Mouse (Mus musculus): ENCODE results near the gene Dnah11.

Dnah11 gene

DNA sequence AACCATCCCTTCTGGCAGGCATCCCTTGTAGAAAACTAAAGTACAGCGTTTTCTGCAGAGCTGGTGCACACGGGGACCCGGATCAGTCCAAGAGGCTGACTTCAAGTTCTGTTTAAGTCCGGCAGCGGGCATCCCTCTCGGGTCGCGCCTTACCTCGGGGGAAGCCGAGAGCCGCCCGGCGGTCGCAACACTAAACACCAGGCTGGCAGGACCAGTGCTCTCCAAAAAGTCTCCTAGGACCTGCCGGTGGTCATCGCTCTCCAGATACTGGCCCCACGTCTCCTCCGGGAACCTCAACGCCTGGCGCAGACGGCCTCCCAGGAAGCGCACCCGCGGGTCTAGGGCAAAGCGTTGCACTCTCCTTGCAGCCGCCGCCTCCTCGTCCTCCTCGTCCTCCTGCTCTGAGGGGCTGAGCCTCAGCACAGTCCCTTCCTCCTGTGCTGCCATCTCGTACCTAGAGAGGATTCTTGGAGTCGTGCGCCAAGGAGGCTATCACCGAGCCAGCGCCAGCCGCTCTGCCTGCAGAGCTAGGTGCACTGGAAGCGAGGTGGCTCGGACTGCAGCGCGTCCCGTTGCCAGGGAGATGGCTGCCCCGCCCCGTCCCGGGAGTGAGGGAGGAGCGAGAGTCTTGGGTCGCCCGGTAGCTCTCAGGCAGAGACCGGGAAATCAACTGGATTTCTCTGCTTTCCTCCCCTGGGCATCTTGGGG lies at the start of gene Dnah11:
Gene Dnah11, minus strand, starts transcription at position 658 of the 708 bp plus-strand sequence.
- peak; percentile 5 to 43 for DNase-seq (ENCODE audit: low spot score in 2 of 2)

DNA sequence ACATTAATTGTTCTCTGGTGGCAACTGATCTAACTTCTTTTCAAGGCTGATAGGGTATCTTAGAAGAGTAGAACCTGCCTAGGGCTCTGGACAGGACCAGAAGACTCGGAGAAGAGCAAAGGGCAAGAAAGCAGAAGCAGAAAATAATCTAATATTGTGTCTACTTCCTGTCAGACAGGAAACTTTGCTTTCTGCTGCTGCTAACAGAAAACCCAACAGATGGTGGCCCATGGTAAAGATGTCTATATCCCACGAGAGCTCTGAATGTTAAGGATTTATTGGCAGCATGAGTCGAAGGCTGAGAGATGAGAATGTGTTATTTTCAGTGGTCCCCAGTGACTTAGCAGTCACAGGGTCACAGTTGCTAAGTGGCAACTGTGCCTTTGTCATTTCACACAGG lies 22.3 kb upstream of the Dnah11 start:
- DNase-seq (ENCODE audit: low spot score in 2 of 2), result no peak

DNA sequence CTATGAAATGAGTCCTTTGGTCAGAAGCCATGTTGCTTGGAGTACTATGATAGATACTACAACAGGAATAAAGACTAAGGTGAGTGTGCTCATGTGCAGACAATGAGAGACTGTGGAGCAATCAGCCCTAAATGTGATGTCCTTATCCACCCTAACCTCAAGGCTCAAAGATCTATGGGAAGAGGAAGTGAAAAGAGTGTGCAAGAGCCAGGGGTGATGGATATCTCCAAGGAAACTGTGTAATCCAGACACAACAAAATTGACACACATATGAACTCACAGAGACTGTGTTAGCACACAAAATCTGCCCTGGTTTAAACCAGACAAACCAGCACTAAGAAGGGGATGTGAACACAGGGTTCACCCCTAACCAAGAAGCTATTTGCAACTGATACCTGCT lies 21.2 kb upstream of the Dnah11 start:
- no peak for DNase-seq (ENCODE audit: low spot score in 2 of 2)

DNA sequence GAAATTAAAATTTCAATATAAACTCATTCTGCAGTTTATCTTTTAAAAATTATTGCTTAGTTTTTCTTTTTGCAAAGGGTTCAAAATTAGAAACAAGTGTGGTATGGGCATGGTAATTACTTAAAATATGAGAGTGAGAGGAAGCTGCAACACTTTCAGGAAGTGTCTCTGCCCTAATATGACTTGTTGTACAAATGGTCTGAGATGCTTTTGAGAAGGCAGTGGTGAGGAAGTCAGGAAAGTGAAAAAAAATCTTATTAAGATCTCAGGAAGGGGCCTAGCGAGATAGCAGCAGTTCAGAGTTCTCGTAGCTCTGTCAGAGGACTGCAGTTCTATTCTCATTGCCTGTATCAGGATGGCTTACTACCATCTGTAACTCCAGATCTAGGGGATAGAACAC lies 13.3 kb upstream of the Dnah11 start:
- DNase-seq (ENCODE audit: low spot score in 2 of 2), result no peak

DNA sequence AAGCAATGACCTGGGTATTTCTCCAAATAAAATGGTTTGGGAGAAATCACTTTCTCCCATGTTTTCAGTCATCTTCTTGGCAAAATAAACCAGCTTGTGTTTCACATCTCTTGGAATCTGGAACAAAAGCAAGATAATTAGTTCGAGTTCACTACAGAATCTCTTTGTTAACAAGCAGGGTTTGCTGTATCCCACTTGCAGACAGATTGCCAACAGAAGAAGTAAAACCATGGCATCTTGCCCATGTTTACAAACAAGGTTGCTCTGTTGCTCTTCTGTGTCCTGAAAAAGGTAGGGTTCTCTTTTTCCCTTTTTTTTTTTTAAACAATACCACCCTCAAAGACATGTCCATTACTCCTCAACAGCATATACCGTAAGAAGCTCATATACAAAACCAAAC lies 2.3 kb downstream of the Dnah11 start:
- DNase-seq (ENCODE audit: low spot score in 2 of 2), result no peak

DNA sequence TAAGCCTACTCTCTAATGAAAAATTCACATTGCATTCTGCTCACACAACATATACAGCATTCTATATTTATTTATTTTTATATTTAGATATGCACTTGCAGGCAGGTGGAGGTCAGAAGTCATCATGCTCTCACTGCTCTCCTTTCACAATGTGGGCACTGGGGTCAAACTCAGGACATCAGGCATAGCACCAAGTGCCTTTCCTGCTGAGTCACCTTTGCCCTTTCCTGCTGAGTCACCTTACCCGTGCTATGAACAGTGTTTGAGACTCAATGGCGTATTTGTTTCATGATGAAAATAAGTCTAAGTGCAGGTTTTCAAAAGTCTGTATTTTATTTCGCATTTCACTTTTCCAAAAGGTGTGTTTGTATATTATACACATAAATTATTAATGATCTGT lies 9.3 kb downstream of the Dnah11 start:
- no peak for DNase-seq (ENCODE audit: low spot score in 2 of 2)

DNA sequence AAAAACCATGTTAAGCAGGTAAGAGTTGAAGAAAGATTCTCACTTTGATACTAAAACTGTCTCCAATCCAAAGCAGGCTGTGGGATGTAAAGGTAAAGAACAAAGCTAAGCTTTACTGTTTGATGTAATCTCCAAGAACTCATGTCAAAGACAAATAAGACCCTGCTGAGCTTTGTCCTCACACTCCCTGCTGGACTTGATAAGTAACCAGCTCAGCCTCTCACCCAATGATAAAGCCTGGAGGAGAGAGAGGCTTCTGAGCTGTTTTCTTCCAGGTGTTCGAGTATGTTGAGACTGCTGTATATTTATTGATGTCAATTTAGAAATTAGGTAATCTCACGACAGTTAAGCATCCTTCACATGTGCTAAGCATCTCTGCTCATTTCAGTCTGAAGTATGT lies 11.2 kb downstream of the Dnah11 start:
- no peak for DNase-seq (ENCODE audit: low spot score in 2 of 2)

DNA sequence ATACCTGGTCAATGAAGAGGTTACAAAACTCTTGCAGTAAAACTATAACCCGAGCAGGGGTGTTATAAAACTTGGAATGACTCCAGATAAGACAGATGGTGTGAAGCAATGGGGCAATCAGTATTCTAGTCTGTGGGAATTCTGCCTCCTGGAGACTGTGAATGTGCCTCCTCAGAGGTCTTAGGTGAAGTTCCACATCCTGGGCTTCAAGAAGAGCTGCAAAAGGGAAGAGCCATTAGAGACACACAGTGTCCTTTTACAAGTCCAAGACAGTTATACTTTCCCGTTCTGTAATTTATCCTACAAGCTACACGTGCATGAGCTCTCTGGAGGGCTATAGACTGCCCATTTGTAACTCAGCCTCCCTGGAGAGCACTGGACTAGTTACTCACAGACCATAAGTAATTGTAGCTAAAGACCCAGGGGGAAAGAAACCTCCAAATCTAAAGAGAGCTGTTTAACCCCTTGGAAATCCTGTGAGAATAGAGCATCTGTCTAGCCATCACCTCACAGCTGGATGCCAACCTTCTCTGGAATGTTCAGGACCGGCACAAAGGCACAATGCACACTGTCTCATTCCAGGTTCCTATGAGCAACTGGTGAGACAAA lies 11.9 kb downstream of the Dnah11 start:
- DNase-seq (ENCODE audit: low spot score in 2 of 2), result no peak

DNA sequence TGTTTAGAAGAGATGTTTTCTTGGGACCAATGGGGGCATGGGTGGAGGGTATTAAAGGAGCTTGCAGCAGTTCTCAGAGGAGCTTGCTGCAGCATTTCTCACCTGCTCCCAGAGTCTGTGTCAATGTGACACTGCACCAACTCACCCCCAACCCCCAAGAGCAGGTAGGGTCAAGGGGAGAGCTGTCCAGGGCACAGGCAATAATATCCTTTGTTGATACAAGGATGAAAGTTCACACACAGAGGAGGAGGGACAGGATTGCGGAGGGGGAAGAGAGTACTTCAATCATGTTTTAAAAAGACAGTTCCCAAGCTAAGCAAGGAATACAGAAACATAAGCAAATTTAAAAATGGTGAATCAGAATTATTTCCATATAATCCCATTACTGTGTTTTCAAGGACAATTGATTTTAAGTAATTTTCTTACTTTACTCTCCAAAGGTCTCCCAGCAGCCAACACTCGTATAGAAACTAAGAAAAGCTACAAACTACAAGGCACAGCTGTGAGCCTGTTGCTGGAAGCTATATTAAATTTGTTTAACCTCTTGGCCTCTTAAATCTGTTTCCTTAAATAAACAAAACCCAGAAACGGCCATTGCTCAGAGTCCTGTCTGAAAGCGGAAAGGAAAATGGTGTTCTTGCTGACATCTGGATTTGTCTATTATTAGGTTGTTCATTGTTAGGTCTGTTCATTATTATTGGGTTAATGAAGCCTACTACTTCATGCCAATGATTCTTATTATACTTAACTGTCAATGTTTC lies 12.5 kb downstream of the Dnah11 start:
- no peak for DNase-seq (ENCODE audit: low spot score in 2 of 2)

DNA sequence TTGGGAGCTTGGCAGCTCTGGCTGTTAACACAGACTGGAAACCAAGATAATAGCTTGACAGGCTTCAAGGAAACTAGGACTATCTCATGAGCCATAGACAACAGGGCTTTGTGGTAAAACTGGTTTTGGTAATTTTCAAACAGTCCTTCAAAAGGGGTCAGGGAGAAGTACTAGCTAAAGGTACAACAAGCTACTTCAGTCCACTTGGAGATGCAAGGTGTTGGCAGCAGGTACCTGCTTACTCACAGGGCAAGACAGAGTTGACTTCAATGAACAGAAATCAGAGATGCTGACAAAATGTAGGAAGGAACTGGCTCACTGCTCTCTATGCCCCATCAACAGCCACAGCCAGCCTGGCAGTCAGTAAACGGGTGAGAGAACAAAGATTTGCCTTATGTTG lies 14.1 kb downstream of the Dnah11 start:
- DNase-seq (ENCODE audit: low spot score in 2 of 2), result no peak

DNA sequence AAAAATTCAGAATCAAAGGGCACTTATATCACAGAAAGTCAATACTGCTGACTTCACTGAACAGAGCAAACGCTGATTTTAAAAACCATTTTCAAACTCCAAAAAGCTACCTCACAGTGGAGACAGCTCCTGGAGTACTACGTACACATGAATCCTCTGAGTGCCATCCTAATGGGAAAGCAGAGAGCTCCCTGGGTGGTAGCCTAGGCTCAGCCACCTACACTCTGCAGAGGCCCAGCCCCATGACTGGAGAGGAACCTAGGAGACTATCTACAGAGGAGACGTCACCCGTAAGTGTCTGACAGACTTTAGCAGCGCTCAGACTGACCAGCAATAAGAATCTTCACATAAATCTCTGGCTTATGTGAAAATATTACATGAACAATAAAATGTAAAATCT lies 21.1 kb downstream of the Dnah11 start:
- no peak for DNase-seq (ENCODE audit: low spot score in 2 of 2)

DNA sequence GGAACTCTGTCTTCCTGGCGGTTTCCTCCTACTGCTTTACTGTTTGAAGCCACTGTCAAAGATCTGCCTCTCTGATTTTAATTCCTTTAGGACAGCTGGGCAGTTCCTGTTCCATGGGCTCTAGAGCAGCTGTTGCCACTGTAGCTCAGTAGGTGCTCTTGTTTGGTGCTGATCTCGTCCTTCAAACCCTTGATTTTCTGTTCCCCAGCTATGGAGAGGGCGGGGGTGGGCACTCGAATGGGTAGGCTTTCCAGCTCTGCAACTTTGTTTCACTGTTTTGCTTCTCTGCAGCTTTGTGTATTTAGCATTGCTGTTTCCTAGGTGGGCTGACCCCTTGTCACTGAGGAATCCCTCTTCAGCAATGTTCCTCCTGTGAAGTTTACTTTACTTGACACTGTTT lies 34.1 kb downstream of the Dnah11 start:
- DNase-seq (ENCODE audit: low spot score in 2 of 2), result no peak

DNA sequence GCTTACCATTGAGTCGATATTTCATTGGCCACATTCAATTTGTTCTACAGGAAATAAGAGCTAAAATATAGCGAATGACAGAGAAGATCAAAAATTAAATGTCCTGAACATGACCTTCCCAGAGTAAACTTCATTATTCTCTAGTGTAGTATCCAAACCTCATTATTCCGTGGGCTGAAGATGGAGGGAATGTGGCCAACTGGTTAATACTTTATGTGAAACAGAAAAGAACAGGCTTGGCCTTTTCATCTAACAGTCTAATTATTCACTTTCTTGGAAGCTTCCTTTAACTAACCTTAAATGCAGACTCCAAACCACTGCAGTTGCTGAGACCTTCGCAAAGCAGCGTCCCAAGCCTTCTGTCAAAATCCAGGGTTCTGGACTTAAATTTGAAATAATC lies 41.9 kb downstream of the Dnah11 start:
- no peak for DNase-seq (ENCODE audit: low spot score in 2 of 2)

DNA sequence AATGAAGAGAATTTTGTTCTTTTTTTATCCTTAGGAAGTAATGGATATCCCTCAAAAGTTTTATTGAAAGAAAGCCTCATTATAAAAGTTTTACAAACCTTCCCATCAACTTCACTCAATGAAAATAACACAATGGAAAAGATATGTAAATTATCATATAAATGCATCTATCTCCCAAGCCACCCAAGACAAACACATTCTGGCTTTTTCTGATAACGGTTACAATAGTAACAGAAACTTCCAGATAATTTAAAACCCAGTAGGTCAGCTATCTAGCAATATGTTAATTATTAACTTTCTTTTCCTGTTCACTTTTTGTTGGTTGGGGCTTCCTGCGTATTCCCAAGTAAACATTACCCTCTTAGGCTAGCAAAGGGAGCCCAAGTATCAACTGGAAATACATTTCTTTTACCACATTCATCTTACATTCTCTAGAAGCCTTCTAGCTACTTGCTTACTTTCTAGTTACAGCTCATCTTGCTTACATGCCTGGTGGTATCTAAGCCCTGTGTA lies 51.3 kb downstream of the Dnah11 start:
- DNase-seq (ENCODE audit: low spot score in 2 of 2), result no peak

DNA sequence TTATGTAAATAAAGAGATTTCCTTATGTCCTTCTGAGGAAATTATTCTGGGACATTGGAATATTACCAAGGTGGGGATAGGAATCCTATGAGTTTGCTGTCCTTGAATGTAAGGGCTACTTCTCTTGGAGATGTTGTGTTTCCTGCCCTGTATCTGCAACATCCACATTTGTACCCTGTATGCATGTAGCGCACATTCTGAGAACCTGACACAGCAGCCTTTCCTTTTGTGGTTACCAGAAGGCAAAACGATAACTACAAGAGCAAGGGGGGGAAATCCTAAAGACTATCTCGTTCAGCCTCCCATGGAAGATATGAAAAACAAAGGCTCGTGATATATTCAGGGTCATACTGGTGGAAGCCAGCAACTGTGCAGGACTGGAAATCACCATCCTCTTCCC lies 70.7 kb downstream of the Dnah11 start:
- no peak for DNase-seq (ENCODE audit: low spot score in 2 of 2)

DNA sequence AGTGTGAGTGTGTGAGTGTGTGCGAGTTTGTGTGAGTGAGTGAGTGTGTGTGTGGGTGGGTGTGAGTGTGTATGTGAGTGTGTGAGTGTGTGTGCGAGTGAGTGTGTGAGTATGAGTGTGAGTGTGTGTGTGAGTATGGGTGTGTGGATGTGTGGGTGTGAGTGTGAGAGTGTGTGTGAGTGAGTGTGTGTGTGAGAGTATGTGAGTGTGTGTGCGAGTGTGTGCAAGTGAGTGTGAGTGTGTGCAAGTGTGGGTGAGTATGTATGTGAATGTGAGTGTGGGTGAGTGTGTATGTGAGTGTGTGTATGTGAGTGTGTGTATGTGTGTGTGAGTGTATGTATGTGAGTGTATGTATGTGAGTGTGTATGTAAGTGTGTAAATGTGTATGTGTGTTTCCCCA lies 79.2 kb downstream of the Dnah11 start:
- no peak for DNase-seq (ENCODE audit: low spot score in 2 of 2)

DNA sequence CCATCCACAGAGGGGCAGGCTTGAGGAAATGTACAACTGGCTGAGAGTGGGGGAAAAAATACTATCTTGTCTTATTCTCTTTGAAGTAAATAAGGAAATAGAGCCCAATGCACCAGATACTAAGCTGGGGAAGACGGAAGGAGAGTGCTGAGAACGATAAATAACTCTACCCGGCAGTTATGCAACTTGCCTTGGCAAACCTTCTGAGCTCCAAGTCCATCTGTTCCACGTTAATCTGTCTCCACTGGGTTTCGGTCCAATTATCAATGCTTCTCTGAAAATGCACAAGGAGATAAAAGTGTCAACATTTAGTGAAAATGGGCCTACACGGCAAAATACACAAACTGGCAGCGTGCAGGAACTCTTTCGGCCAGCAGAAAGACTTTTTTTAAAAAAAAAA lies 86.2 kb downstream of the Dnah11 start:
- no peak for DNase-seq (ENCODE audit: low spot score in 2 of 2)

DNA sequence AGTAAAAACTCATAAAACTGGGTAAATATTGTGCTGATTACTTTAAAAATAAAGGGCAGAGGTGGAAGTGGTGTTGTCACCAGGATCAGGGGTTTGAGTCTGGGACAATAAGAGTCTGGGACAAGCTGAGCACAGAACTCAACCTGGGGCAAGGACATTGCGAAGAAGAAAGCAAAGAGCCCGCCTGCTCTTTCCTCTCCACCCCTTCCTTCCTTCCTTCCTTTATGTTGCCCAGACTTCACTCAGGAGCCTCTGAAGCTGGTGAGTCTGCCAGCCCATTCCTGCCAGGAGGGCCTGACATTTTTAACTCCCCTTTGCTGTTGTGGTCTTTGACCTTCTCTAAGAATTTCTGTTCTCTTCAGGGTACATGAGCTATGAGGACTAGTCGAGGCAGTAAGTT lies 86.9 kb downstream of the Dnah11 start:
- DNase-seq (ENCODE audit: low spot score in 2 of 2), result no peak

DNA sequence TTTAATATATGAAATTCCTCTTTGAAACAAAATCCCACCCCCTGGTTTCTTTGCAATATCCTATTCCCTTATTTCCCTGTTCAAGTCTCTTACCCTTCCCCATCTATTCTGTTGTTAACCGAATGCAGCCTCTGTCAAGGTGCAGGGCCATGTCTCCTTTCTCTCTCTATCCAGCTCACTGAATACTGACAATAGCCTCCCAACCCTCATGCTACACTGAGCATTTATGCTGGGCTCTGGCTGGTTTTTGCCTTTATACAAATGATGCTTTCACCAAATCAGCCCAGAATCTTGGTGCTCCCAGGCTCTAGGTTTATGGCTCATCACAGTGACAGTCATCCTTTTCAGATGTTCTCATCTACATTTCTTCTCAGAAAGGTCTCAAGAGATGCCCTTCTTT lies 91.1 kb downstream of the Dnah11 start:
- DNase-seq (ENCODE audit: low spot score in 2 of 2), result no peak

DNA sequence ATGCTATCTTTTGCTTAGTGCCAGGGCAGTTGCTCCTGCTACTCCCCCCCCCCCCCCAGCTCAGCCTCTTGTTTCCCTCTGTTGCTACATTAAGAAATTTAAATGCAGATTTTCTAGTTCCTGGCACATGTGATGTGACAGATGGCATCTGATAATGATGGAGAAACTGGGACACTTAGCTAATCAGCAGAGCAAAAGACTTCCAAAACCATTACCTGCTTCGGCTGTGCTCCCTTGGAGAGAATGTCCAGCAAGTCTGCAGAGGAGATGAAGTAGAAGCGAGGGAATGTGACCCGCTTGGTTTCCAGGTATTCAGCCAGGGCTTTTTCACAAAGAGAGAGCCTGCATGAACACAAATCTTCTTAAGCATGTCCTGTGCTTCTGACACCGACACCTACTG lies 94.3 kb downstream of the Dnah11 start:
- DNase-seq (ENCODE audit: low spot score in 2 of 2), result no peak

DNA sequence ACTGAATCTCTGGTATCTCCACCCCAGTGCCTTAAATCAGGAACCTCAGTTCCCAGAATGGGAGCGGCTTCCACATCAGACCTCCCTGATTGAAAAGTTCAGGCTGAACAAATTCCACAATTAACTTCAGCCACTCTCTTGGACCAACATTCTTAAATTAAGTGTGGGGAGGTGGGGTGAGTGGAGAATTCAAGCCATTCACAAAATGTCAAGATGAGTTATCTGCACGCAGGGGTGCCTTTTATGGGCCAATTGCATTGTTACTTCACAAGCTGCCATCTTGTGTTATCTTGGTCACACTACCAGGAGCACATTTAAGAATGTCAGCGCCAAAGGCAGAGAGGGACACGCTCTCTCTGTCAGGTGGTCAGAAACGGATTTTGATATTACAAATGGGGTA lies 99.1 kb downstream of the Dnah11 start:
- no peak for DNase-seq (ENCODE audit: low spot score in 2 of 2)

DNA sequence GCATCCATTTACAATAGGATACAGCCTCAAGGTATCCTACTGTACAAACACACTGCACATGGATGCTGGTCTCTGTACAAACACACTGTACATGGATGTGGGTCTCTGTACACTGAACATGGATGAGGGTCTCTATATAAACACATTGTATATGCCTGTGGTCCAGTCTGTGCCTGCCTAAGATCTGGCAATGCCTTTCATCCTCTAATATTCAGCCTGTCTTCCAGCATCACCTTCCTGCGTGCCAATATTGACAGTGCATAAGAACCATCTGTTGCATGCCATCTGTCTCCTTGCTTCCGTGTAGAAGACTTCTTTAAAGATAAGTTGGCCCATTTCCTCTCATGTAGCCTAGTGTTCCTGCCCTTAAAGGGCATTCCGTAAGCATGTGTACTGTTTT lies 100.6 kb downstream of the Dnah11 start:
- DNase-seq (ENCODE audit: low spot score in 2 of 2), result no peak

DNA sequence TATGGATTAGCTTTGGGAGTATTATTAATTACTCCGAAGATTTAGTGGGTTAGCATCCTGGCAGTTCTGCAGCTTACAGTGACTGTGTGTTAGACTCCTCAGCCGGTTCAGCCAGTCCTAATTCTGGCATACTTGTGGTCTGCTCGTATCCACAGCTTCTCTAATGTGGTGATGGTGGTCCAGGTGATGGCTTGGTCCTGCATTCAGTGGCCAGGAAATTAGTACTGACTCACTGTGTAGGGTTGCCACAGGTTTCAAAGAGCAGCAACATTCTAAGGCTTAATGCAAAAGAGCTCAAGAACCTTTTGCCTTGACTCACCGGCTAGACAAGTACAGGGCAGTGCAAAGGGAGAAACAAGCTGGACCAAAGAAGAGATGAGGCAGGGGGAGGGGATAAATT lies 103.9 kb downstream of the Dnah11 start:
- no peak for DNase-seq (ENCODE audit: low spot score in 2 of 2)

Measured in frontal cortex, postnatal 10 days (tissue).